In genomic region chr17:31566276-31566675, GRCm38 (mm10) we compare ENCODE assay signal across 7 mouse cellular contexts. TPM values are rescaled to one million over a fixed set of nuclear protein-coding genes. Genes with fewer than 3 reads are reported as not detected.
A peak's percentile ranks its signal among the peaks of the same experiment; 100 is the strongest.
DNase-seq lines count a peak whose midpoint lies in the region; ATAC-seq and TF ChIP-seq lines count a peak whose summit lies in the region.

No protein-coding gene starts in this region.

- H3K9ac ChIP-seq in lung, postnatal 0 days (replicated peaks; ENCODE audit: low read depth), result peak overlapping the region; percentile 86; the same call in 1 of the 2 replicates
- peak overlapping the region; percentile 86 for H3K9ac ChIP-seq in forebrain, embryonic 12.5 days
- H3K9ac ChIP-seq in limb, embryonic 12.5 days (replicated peaks), result peak overlapping the region; percentile 85
- peak overlapping the region; percentile 87; the same call in 1 of the 2 replicates for H3K9ac ChIP-seq in stomach, embryonic 14.5 days (replicated peaks; ENCODE audit: low read depth, low read length)

- ATAC-seq in lung, postnatal 0 days, result no peak
- ATAC-seq in forebrain, embryonic 12.5 days (ENCODE audit: low FRiP score), result no peak
- no peak for ATAC-seq in limb, embryonic 12.5 days (ENCODE audit: insufficient number of reproducible peaks, insufficient read depth, low FRiP score, low TSS enrichment, low read depth)
- no peak for ATAC-seq in stomach, embryonic 14.5 days (ENCODE audit: insufficient number of reproducible peaks, insufficient read depth, low FRiP score, low read depth)
- no peak for ATAC-seq in monocyte, adult 5-6 weeks (replicated peaks; ENCODE audit: insufficient number of reproducible peaks, low FRiP score, low TSS enrichment, poor library complexity, severe bottlenecking)

- peak overlapping the region; percentile 99; the same call in 1 of the 2 replicates for H3K27ac ChIP-seq in lung, postnatal 0 days (ENCODE audit: low read length)
- H3K27ac ChIP-seq in forebrain, embryonic 12.5 days, result no peak overlapping the region
- H3K27ac ChIP-seq in limb, embryonic 12.5 days, result peak overlapping the region; percentile 96; the same call in 1 of the 2 replicates
- peak overlapping the region; percentile 96; the same call in 1 of the 2 replicates for H3K27ac ChIP-seq in stomach, embryonic 14.5 days (ENCODE audit: low read length)

- no peaks in the 10 kb centered on the region for H3K9me3 ChIP-seq in lung, postnatal 0 days (ENCODE audit: low read length)
- H3K9me3 ChIP-seq in forebrain, embryonic 12.5 days, result no peaks in the 10 kb centered on the region
- no peaks in the 10 kb centered on the region for H3K9me3 ChIP-seq in limb, embryonic 12.5 days
- no peaks in the 10 kb centered on the region for H3K9me3 ChIP-seq in stomach, embryonic 14.5 days (ENCODE audit: control insufficient read depth, low read depth, low read length)

- WGBS in lung, postnatal 0 days, result 64% methylated on average over 6 of the region's 6 CpGs
- WGBS in forebrain, embryonic 12.5 days, result 66% methylated on average over 6 of the region's 6 CpGs
- WGBS in limb, embryonic 12.5 days, result 81% methylated on average over 6 of the region's 6 CpGs
- WGBS in stomach, embryonic 14.5 days, result 74% methylated on average over 6 of the region's 6 CpGs

- H3K4me2 ChIP-seq in lung, postnatal 0 days (replicated peaks; ENCODE audit: low read depth, low read length), result peak overlapping the region; percentile 87
- peak overlapping the region; percentile 86 for H3K4me2 ChIP-seq in forebrain, embryonic 12.5 days
- H3K4me2 ChIP-seq in limb, embryonic 12.5 days, result peak overlapping the region; percentile 87
- H3K4me2 ChIP-seq in stomach, embryonic 14.5 days (replicated peaks; ENCODE audit: low read depth, low read length), result peak overlapping the region; percentile 88

- TF ChIP-seq CTCF in lung, postnatal 0 days (IDR thresholded peaks at IDR 0.05), result no peak

- 0 out of 2 replicates have a peak overlapping the region, but pooled peaks have one; percentile 91 for H3K4me3 ChIP-seq in lung, postnatal 0 days (ENCODE audit: low read depth, low read length)
- peak overlapping the region; percentile 79 for H3K4me3 ChIP-seq in forebrain, embryonic 12.5 days (replicated peaks)
- H3K4me3 ChIP-seq in limb, embryonic 12.5 days (replicated peaks), result peak overlapping the region; percentile 78
- peak overlapping the region; percentile 82 for H3K4me3 ChIP-seq in stomach, embryonic 14.5 days (ENCODE audit: low read depth, low read length)

- H3K27me3 ChIP-seq in lung, postnatal 0 days (replicated peaks; ENCODE audit: insufficient read depth, low read length), result no peaks in the 10 kb centered on the region
- no peaks in the 10 kb centered on the region for H3K27me3 ChIP-seq in forebrain, embryonic 12.5 days
- H3K27me3 ChIP-seq in limb, embryonic 12.5 days, result no peaks in the 10 kb centered on the region
- no peaks in the 10 kb centered on the region for H3K27me3 ChIP-seq in stomach, embryonic 14.5 days (ENCODE audit: control insufficient read depth, insufficient read depth, low read length)

- no peaks in the 10 kb centered on the region for H3K36me3 ChIP-seq in lung, postnatal 0 days (ENCODE audit: insufficient read depth, low read length)
- no peaks in the 10 kb centered on the region for H3K36me3 ChIP-seq in forebrain, embryonic 12.5 days (replicated peaks)
- H3K36me3 ChIP-seq in limb, embryonic 12.5 days, result peaks cover 6% of the 10 kb centered on the region; the same call in 1 of the 2 replicates
- no peaks in the 10 kb centered on the region for H3K36me3 ChIP-seq in stomach, embryonic 14.5 days (ENCODE audit: control insufficient read depth, insufficient read depth, low read length)

- TF ChIP-seq EP300 in lung, postnatal 0 days (IDR thresholded peaks at IDR 0.05), result no peak

- H3K4me1 ChIP-seq in lung, postnatal 0 days (ENCODE audit: insufficient read depth, low read depth, low read length), result peaks cover 19% of the 10 kb centered on the region; the same call in 1 of the 2 replicates
- H3K4me1 ChIP-seq in forebrain, embryonic 12.5 days, result peaks cover 39% of the 10 kb centered on the region
- H3K4me1 ChIP-seq in limb, embryonic 12.5 days (replicated peaks), result peaks cover 30% of the 10 kb centered on the region
- H3K4me1 ChIP-seq in stomach, embryonic 14.5 days (ENCODE audit: control insufficient read depth, insufficient read depth, low read length), result peaks cover 33% of the 10 kb centered on the region

- no peak for DNase-seq in lung, postnatal 0 days (ENCODE audit: low spot score)
- DNase-seq in lung, postnatal 36 days, result no peak
- no peak for DNase-seq in adrenal gland, postnatal 25 days

RNA-seq across cellular contexts. Expression of gene Pknox1, which starts 1.7 kb away (rescaled TPM):
- polyA plus RNA-seq in lung, postnatal 0 days (2015; fragmentation: Nextera tagmentation; extraction: Ambion mirVana), result 15.0 and 19.9 TPM in 2 replicates
- 30.6 and 31.3 TPM in 2 replicates for polyA plus RNA-seq in forebrain, embryonic 12.5 days (2016; fragmentation: Nextera tagmentation; extraction: Ambion mirVana)
- polyA plus RNA-seq in limb, embryonic 12.5 days (2016; fragmentation: Nextera tagmentation; extraction: Ambion mirVana), result 35.4 and 39.3 TPM in 2 replicates
- 44.4 and 45.1 TPM in 2 replicates for polyA plus RNA-seq in stomach, embryonic 14.5 days (2014; fragmentation: Nextera tagmentation; extraction: Ambion mirVana)
- total RNA-seq in monocyte, adult 5-6 weeks (2017), result 26.9 to 32.1 TPM (median 29.4 TPM) in 3 replicates
- total RNA-seq in adrenal gland, postnatal 25 days (2021), result 23.9 and 25.0 TPM in 2 replicates

RNA-seq across cellular contexts. Expression of gene Ndufv3, which starts 46.4 kb away (rescaled TPM):
- polyA plus RNA-seq in lung, postnatal 0 days (2015; fragmentation: Nextera tagmentation; extraction: Ambion mirVana), result 207 and 233 TPM in 2 replicates
- 248 TPM in 2 replicates for polyA plus RNA-seq in forebrain, embryonic 12.5 days (2016; fragmentation: Nextera tagmentation; extraction: Ambion mirVana)
- 241 and 250 TPM in 2 replicates for polyA plus RNA-seq in limb, embryonic 12.5 days (2016; fragmentation: Nextera tagmentation; extraction: Ambion mirVana)
- 296 and 346 TPM in 2 replicates for polyA plus RNA-seq in stomach, embryonic 14.5 days (2014; fragmentation: Nextera tagmentation; extraction: Ambion mirVana)
- 166 to 246 TPM (median 210 TPM) in 3 replicates for total RNA-seq in monocyte, adult 5-6 weeks (2017)
- 379 and 390 TPM in 2 replicates for total RNA-seq in adrenal gland, postnatal 25 days (2021)

RNA-seq across cellular contexts. Expression of gene Wdr4, which starts 46.5 kb away (rescaled TPM):
- 9.8 and 12.1 TPM in 2 replicates for polyA plus RNA-seq in lung, postnatal 0 days (2015; fragmentation: Nextera tagmentation; extraction: Ambion mirVana)
- 43.2 and 45.6 TPM in 2 replicates for polyA plus RNA-seq in forebrain, embryonic 12.5 days (2016; fragmentation: Nextera tagmentation; extraction: Ambion mirVana)
- 42.0 and 43.6 TPM in 2 replicates for polyA plus RNA-seq in limb, embryonic 12.5 days (2016; fragmentation: Nextera tagmentation; extraction: Ambion mirVana)
- 34.7 and 36.7 TPM in 2 replicates for polyA plus RNA-seq in stomach, embryonic 14.5 days (2014; fragmentation: Nextera tagmentation; extraction: Ambion mirVana)
- 4.3 to 6.1 TPM (median 5.3 TPM) in 3 replicates for total RNA-seq in monocyte, adult 5-6 weeks (2017)
- total RNA-seq in adrenal gland, postnatal 25 days (2021), result 16.1 and 27.8 TPM in 2 replicates
